Mouse (Mus musculus) heart, adult 11 months (tissue): Measurements from ENCODE around the gene Gabarap.

Source experiments
- DNase-seq: peaks from one replicate; pipeline ENCODE4 v3.0.0; 2022

Gabarap gene

DNA sequence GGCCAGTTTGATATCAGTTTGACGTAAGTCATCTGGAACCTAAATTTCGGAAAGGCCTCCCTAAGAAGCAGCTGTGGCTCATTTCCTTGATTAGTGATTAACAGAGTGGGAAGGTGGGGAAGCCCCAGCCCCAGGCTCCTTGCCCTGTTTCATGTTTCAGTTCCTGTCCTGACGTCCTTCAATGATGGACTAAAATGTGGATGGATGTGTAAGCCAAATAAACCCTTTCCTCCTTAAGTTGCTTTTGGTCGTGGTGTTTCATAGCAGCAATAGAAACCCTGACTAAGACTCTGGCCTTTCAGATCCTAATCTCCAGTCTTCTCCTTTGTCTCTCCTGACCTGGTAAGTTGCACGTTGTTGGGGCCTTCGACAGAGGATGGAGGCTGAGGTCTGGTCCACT is 20.7 kb upstream of the Gabarap start:
- no peak for DNase-seq

DNA sequence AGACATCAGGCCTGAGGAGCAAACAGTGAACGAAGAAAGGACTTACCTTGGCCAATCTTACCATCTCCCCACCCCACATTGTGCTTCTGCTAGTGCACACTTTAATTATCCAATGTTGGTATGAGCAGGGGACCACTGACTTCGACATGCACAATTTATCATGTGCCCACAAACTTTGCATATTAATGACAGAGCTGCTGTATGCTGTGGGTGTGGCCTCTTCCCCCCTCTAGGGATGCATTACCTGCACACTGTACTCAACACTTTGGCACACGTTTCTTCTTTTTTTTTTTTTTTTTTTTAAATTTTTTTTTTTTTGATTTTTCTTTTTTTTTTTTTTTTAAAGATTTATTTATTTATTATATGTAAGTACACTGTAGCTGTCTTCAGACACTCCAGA is 20.2 kb upstream of the Gabarap start:
- DNase-seq = peak; percentile 78

DNA sequence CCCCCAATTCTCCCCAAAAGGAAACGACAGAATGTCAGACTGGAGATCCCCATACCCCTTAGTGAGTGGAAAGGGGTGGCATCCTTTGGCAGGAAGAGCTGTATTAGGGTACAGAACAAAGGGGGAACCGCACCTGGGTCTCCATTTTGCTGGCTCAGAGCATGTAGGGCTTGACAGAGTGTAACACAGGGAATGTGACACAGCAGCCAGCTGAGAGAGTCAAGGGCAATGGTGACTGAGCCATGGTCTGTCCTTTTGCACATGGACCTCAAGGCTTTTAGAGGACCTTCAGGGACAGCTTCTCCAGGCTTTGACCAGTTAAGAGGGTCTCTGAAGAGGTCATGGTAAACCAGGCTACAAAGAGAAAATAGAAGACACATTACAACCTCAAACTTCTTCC is 16.0 kb upstream of the Gabarap start:
- no peak for DNase-seq

DNA sequence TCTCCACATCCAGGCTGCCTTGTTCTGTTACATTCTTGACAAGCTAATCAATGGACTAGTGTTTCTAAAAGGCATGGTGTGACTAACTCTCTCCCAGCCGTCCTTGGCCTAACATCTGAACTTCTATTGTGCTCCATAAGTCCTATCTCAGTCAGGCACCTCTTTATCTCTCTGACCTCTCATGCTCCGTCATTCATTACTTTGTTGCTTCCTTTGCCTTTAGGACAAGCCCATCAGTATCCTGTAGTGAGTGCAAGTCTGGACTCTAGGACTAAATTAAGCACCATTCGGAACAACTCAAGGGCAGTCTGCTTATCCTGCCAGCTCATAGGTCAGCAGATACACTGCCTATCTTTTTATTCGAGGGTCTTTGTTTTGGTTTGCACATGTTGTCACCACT is 14.7 kb upstream of the Gabarap start:
- no peak for DNase-seq

DNA sequence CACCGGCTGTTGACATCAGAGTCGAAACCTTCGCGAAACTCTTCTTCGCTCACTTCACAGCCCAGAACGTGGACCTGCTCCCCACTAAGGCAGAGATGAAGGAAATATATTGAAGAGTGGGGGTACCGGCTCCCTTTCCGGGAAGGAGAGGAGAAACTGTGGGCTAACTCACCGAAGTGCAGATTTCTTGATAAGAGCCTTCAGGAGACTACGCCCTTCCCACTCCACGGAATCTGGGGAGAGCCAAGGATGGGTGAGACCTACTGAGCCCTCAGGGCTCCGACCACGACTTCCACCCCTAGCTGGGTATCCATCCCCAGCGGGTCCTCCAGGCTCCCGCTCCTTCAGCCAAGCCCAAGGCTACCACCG is 11.1 kb upstream of the Gabarap start:
- DNase-seq = no peak

DNA sequence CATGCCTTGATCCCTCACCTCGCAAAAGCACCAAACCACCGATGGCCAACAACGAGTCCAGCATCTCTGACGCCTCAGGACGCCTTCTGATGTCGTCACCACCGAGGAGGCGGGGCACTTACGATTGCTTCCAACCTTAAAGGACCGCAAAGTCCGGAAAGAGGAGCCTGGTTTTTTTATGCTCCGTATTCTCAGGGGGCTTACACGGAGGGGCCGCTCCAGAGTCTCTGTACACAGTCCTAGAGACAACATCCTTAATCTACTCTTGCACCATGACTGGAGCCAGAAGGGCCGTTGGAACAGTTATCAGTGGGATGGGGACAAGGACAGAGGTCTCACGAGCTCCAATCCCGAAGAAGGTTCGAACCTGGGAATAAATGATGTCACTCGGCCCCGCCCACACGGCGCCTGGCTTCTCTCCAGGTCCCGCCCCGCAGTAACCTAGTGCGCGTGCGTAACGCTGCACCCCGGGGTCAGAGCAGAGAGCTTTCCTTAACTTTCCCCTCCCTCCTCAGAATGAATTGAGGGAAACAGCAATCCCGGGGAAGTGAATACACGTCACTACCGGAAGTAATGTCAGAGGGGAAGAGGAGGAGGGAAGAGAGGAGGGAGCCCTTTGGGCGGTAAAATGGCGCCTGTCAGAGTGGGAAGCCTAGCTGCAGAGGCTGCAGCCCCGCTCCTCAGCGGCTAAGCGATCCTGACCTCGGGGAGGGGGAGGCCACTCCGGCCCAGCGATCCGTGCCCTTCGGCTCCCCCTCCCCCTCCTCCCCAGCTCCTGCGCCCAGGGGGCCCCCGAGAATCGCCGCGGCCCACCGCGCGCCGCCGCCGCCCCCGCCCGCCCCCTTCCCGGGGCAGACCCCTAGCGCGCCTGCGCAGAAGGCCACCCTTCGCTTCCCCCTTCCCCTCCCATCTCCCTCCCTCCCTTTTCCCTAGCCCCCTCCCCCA is 10.5 kb upstream of the Gabarap start:
- peak; percentile 100 for DNase-seq

DNA sequence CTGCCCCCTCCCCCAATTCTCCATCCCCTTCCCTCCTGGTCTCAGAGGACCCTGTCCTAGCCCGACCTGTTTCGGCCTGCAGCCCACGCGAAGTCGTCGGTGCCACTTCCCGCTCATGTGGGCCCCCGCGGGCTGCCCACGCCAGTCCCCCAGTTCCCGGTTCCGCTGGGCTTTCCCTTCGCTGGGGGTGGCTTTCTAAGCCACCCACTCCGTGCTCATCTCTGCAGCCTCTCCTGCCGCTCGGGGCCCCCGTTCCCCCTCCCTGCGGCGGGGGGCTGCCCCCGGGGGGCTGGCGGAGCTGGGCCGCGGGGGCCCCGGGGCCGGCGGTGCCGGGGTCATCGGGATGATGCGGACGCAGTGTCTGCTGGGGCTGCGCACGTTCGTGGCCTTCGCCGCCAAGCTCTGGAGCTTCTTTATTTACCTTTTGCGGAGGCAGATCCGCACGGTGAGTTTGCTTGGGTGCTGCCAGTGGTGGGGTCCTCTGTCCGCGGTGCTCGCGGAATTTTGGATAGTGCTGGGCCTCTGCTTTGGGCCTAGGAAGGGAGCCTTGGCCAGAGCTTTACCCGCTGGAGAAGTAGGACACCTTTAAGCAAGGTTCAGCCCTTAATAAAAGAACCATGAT is 9.7 kb upstream of the Gabarap start, which contains the start of gene Ctdnep1:
TSS of gene Ctdnep1 (plus strand) at position 16 of the 622 bp plus-strand sequence.
- DNase-seq = no peak

DNA sequence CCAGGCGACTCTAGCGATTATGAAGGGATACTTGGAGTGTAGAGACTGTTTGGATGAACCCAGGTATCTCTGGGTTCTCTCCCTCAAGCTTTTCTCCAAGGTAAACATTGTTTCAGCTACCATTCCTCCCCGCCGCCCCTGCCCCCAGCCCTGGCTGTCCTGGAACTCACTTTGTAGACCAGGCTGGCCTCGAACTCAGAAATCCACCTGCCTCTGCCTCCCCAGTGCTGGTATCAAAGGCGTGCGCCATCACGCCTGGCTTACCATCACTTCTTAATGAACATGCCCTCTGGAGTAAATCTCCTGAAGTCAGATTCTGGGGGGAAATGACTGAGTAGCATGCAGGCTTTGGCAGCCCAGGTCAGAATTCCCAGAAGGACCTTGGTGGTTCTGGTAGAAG is 8.7 kb upstream of the Gabarap start, which contains the start of gene Elp5:
TSS of gene Elp5 (minus strand) at position 293 of the 400 bp plus-strand sequence.
- peak; percentile 88 for DNase-seq

DNA sequence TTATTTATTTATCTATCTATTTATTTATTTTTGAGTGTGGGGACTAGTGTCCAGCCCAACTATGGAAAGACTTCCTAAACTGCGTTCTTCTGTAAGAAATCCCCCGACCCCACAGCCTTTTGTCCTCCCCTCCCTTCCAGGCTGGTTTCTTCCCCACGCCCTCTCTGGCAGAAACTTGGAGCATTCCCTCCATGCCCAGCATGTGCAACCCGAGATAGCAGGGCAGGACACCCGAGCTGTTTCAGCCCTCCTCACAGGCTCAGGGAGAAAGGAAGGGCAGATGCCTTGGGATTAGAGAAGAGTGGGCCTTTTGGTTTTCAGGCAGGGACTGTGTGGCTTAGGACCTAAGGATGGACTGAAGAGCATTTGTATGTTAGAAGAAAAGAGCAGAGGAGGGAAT is 8.1 kb upstream of the Gabarap start:
- DNase-seq = peak; percentile 97

DNA sequence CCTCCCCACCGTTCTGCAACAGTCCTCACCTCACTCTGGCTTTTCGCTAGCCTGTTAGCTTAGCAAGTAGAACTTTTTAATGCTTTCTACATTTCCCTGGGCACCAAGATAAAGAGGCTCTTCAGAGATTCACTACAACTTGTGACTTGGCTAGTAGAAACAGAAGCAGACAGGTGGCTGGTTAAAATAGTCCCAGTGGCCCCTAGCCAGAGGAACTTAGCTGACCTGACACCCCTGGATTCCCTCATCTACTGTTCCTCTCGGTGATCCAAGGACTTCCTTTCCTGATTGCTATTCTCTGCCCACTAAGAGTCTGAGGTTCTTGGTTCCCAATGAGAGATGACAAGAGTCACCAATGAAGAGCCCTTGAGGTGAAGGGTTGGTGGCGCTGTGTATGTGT is 7.6 kb upstream of the Gabarap start:
- peak; percentile 92 for DNase-seq

DNA sequence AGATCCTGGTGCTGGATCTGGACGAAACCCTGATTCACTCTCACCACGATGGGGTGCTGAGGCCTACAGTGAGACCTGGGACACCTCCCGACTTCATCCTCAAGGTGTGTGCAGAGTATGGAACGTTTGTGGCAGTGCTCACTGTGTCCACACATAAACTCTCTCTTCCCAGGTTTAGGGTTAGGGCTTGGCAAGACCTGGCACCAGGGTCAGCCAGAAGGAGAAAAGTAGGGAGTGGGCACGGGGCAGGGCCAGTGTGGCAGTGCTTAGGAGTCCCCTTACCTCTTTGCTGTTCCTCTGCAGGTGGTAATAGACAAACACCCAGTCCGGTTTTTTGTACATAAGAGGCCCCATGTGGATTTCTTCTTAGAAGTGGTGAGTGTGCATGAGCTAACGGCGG is 6.5 kb upstream of the Gabarap start:
- DNase-seq = peak; percentile 93

DNA sequence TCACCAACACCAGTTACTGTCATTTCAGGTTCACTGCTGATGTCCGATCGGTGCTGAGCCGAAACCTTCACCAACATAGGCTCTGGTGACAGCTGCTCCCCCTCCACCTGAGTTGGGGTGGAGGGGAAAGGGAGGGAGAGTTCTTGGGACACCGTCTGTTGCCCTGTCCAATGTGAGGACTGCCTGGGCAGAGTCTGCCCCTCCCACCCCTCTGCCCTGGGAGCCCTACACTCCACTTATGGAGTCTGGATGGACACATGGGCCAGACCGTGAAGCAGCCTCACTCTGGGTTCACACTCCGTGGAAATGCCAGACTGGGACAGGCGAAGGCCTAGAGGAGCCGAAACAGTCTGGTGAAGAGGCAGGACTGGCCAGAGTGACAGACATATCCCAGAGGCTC is 994 bp upstream of the Gabarap start:
- DNase-seq = peak; percentile 95

DNA sequence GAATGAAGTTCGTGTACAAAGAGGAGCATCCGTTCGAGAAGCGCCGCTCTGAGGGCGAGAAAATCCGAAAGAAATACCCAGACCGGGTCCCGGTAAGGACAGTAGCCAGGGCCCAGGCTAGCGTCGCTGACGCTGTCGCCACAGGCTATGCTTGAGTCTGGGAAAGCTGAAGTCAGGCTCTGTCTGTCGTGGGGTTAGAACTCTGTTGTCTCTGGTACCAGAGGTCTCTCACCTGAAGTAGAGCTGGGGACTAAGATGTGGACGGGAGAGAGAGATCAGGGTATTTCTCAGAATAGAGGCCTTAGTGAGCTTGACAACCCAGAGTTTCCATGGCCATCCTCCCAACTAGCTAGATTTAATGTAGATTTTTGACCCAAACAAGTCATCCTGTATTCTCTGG is 768 bp downstream of the Gabarap start:
- DNase-seq = no peak

DNA sequence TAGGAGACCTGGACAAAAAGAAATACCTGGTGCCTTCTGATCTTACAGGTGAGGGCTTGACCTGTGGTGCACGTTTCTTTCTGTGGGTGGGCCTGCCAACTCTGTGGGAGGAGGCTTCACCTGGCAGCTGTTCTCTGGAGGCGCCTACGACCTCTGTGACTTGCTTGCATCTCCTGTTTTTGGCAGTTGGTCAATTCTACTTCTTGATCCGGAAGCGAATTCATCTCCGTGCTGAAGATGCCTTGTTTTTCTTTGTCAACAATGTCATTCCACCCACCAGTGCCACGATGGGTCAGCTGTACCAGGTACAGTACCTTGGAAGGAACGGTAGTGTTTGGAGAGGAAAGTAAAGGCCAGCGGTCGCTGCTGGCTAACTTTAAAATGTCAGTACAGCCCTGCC is 1.5 kb downstream of the Gabarap start:
- DNase-seq = peak; percentile 94

DNA sequence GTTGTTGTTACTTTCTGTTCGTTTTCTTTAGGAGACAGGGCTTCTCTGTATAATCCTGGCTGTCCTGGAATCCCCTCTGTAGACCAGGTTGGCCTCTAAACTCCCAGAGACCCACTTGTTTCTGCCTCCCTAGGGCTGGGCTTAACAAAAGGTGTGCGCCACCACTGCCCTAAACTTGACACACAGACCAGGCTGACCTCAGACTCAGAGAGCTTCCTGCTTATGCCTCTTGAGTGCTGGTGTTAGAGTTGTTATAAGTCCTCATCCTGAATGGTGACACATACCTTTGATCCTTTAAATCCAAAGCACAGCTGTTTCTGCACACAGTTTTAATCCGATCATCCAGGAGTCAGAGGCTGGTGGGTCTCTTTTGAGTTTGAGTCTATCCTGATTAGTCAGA is 2.0 kb downstream of the Gabarap start:
- peak; percentile 89 for DNase-seq

DNA sequence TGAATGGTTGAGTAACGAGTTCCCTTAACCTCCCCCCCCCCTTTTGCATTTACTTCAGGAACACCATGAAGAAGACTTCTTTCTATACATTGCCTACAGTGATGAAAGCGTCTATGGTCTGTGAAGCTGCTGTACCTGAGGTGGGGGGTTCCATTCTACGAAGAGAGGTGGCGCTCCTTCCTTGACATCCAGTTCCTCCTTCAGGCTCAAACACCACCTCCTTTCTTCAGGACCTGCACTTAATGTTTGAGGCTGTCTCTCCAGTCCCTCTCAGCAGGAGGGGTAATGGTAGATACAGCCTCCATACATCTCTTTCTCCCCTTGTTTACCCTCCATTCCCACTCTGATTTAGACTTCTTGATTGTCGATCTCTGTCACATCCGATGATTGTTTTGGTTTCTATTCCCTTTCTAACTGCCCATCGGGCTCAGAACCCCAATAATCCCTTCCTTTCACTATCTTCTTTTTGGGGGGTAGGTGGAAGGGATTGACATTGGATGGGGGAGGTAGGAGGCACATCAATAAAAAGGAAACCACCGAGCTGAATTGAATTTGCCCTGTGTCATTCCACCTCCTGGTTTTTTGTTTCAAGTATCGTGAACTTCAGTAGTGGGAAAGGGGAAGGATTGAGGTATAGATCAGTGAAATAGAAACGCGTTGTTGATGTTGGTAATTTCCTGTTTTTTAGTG is 3.6 kb downstream of the Gabarap start:
- peak; percentile 91 for DNase-seq

DNA sequence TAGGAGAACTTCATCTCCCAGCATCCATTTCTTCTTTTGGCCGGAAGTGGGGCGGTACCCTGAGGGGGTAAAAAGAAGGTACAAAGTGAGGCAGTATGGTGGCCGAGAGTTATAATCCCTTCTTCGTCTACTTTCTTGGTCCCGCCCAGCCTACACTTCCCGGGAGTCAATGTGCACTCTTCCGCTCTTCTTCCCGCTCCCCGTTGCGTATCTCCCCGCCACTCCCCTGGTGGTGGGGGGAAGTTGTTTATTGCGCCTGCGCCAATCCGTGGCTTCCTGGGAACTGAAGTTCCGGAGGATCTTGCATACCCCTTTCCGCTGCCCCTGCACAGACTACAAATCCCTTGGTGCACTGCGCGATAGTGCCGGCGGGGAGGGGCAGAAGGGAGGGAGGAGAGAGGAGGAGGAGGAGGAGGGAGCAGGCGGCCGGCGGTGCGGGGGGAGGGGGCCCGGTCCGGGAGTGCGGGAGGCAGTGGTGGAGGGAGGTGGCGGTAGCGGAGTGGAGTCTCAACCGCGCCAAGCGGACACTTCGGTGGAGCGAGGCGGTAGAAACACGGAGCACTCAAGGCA is 4.5 kb downstream of the Gabarap start, which contains the start of gene Phf23:
TSS of gene Phf23 (plus strand) at position 387 of the 570 bp plus-strand sequence.
- DNase-seq = peak; percentile 100

DNA sequence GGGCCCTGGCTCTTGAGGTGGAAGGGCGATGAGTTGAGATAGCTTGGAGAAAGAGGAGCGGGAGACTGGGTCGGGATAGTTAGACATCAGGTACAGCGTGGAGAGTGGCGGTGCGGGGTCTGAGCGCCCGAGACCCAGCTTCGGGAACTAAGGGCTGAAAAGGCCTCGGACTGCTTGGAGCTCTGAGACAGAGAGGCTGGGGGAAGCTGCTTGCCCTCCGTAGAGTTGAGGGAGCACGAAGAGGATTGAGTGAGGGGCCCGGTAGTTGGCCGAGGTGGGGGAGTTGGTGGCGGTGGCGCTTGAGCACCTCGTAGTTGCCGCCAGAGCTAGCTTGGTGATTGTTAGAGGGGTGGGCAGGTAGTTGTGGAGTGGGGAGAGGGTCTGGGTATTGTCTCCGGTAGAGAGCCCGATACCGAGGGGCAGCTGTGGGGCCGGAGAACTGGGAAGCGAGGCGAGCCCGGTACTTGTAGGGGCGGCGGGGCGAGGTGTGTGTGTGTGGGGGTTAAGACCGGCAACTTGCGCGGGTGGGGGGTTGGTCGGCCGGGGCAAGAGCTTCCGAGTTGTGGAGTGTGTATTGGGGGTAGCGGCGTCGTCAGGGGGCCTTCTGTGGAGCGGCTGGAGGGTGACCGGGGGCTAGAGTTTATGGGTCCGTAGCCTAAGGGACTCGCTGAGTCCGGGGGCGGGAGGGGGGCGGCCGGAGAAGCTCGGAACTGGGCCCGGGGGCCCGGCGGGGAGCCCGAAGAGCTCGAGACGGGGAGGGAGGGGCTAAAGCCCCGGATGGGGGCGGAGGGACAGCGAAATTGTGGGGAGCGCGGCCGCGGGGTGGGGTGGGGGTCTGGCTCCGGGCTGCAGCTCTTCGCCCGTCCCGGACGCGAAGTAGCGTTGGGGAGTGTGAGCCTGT is 5.5 kb downstream of the Gabarap start:
- no peak for DNase-seq

DNA sequence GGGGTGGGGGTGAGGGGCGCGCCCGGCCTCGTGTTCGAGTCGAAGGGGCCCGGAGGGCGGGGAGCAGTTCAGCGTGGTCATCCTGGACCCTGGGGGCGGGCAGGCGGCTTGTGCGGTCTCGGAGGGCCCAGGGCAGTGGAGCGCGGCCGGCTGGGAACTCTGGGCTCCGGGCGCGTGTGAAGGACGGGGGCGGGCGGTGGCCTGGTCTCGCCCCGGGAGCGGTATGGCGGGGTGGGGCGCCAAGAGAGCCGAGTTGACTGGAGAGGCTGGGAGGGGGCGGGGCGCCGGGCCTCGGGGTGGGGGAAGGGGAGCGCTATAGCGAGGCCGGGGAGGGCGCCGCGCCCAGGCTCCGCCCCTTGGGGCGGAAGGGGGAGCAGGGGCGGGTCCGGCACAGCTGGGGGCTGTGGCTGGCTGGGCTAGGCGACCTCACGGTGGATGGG is 6.1 kb downstream of the Gabarap start:
- DNase-seq = peak; percentile 99

DNA sequence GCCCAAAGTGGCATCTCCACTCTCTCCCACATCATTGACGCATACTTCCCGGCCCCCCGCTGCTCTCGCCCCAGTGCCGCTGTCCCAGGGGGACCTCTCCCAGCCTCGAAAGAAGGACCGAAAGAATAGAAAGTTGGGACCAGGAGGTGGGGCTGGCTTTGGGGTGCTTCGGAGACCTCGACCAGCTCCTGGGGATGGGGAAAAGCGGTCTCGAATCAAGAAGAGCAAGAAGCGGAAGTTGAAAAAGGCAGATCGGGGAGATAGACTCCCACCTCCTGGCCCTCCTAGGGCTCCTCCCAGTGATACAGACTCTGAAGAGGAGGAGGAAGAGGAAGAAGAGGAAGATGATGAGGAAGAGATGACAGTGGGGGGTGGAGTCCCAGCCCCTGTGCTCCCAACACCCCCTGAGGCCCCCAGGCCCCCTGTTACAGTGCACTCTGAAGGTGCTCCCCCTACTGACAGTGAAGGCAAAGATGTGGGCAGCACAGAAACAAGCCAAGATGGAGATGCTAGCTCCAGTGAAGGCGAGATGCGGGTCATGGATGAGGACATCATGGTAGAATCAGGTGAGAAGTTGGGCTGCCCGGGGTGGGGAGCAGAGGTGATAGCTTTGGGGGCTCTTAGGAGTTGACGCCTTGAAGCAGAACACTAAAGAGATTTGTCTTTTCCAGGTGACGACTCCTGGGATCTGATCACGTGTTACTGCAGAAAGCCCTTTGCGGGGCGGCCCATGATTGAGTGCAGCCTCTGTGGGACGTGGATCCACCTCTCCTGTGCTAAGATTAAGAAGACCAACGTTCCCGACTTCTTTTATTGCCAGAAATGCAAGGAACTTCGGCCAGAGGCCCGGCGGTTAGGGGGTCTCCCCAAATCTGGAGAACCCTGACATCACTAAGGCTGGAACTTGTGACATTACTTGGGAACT is 7.9 kb downstream of the Gabarap start:
- peak; percentile 96 for DNase-seq

DNA sequence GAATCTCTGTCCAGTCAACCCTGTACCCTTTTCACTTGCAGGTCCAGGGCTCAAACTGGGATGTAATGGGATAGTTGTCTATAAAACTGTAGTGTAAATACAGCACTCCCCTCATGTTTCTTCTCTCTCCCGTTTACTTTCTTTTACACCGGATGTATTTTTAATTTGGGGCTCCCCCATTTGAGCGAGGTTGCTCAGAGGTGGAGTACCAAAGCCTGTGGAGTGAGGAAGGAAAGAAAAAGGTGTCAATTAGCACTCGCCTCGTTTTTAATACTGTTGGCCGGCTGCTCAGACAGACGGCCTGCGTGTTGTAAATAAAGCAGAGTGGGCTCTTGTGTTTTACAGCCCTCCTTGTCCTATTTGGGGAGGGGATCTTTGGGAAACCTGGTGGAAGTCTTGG is 8.7 kb downstream of the Gabarap start:
- no peak for DNase-seq
